Mouse (Mus musculus) lung, embryonic 14.5 days (tissue): ENCODE measurements around the gene Anxa3. TPM values are rescaled to one million over a fixed set of nuclear protein-coding genes. Genes with fewer than 3 reads are reported as not detected.

Source experiments
- ATAC-seq: fragments of 200-750 bp; cut with Nextera tagmentation; 2 replicates; pipeline ENCODE4 v1.8.0; 2017; ENCODE audit warnings: mild to moderate bottlenecking, moderate TSS enrichment, moderate library complexity; ENCODE audit not compliant: insufficient read depth
- DNase-seq: peaks from one replicate; pipeline ENCODE4 v3.0.0-alpha.2; 2015
- H3K27ac ChIP-seq: fragments of 300-500 bp; sonication (generic); 2 replicates; pipeline ENCODE4 v1.5.1; 2014; ENCODE audit warnings: low read depth, mild to moderate bottlenecking, moderate library complexity
- H3K27me3 ChIP-seq: fragments of 300-500 bp; sonication (generic); 2 replicates; pipeline ENCODE4 v1.6.1; 2014; ENCODE audit warnings: low read length, control low read depth; ENCODE audit not compliant: insufficient read depth
- H3K36me3 ChIP-seq: fragments of 300-500 bp; sonication (generic); 2 replicates; pipeline ENCODE4 v1.6.1; 2014; ENCODE audit warnings: control low read depth; ENCODE audit not compliant: insufficient read depth
- H3K4me1 ChIP-seq: fragments of 300-500 bp; sonication (generic); 2 replicates; pipeline ENCODE4 v1.6.1; 2014; ENCODE audit warnings: antibody characterized with exemption, control low read depth; ENCODE audit not compliant: insufficient read depth
- H3K4me2 ChIP-seq: fragments of 300-500 bp; sonication (generic); 2 replicates; pipeline ENCODE4 v1.6.1; 2014; ENCODE audit warnings: mild to moderate bottlenecking
- H3K4me3 ChIP-seq: fragments of 300-500 bp; sonication (generic); 2 replicates; pipeline ENCODE4 v1.5.1; 2014; ENCODE audit warnings: low read depth, low read length
- H3K9ac ChIP-seq: fragments of 300-500 bp; sonication (generic); 2 replicates; pipeline ENCODE4 v1.6.1; 2014
- H3K9me3 ChIP-seq: fragments of 300-500 bp; sonication (generic); 2 replicates; pipeline ENCODE4 v1.6.1; 2016; ENCODE audit warnings: low read depth, low read length, control low read depth
- CTCF ChIP-seq: IDR thresholded peaks from 2 replicates; pipeline ENCODE4 v1.5.1; 2016; ENCODE audit warnings: antibody characterized with exemption, low read depth
- WGBS: fragments of 180-500 bp; shearing (Covaris S2); extraction: QIAGEN DNeasy Blood & Tissue Kit; methylation state at CpG from one replicate; pipeline ENCODE4 v1.1.7; 2014; 5-methylcytosine and 5-hydroxymethylcytosine counted together
- polyA plus RNA-seq: library from polyadenylated mRNA; unstranded; fragments of >200 nt; fragmentation: Nextera tagmentation; extraction: Ambion mirVana; gene quantifications from 2 replicates; pipeline ENCODE4 v1.2.1, GENCODE M21; 2014

The Anxa3 gene
- polyA plus RNA-seq, 1 experiment from 2014 or later, result 53.0 TPM

DNA sequence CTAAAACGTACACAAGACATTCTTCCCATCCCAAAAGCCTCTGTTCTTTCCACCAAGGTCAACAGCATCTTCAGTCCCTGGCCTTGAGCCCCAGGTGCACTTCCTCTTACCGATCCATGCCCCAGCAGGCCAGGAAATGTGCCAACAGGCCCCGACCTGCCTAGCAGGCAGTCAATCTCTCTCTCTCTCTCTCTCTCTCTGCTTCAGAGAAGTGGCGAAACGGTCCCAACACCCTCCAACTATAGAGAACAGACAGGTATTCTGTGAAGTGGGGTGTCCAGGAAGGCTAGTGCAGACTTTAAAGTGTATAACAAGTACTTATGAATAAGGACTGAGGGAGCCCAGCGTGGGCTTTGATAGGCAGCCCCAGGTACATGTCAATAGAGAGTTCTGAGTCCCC is 75.8 kb downstream of the Anxa3 start:
- H3K4me1 ChIP-seq, result no peaks in the 10 kb centered on the region
- DNase-seq, result peak; percentile 35
- WGBS, result 40% methylated on average over 6 of the region's 6 CpGs
- H3K9ac ChIP-seq, result no peak overlapping the region
- H3K36me3 ChIP-seq, result no peaks in the 10 kb centered on the region
- H3K27me3 ChIP-seq, result no peaks in the 10 kb centered on the region
- H3K27ac ChIP-seq, result no peak overlapping the region
- H3K4me2 ChIP-seq, result no peak overlapping the region
- peak; percentile 81 for ATAC-seq
- H3K4me3 ChIP-seq, result no peak overlapping the region
- no peaks in the 10 kb centered on the region for H3K9me3 ChIP-seq
- TF ChIP-seq CTCF, result no peak

DNA sequence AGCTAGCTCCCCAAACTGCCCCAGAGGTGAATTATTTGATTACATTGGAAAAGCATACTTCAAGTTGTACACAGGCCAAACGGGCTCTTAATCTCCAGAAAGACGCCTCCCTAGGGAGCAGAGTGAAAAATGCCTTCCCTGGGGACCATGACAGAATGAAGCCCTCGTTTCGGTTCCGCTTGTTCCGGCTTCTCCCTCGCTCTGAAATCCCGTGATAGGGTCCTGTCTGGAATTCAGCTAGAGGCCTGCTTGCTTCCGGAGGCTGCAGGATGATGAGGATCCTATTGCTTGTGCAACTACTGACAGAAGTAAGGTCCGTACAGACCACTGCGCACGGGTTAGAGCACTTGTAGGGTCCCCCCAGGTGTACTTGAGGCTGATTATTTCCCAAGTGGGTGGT is 77.9 kb downstream of the Anxa3 start:
- 74% methylated on average over 12 of the region's 12 CpGs for WGBS
- no peak for ATAC-seq

DNA sequence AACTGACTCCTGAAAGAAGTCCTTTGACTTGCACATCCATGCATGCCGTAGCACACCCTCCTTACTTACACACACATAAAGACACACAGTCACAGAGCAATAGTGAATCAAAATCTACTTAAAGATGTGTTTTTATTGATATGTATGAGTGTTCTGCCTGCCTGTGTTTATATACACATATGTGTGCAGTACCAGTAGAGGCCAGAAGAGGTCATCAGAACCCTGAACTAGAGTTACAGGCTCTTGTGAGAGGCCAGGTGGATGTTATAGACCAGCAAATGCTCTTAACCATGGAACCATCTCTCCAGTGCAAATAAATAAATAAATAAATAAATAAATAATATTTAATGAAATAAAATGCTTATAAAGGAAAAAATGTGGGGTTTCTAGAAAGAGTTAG is 85.0 kb downstream of the Anxa3 start:
- H3K4me1 ChIP-seq, result no peaks in the 10 kb centered on the region
- DNase-seq (peak; percentile 75), ATAC-seq (no peak)
- TF ChIP-seq CTCF, result peak; percentile 59
- no peaks in the 10 kb centered on the region for H3K27me3 ChIP-seq
- H3K9me3 ChIP-seq, result peaks cover 2% of the 10 kb centered on the region; the same call in 1 of the 2 replicates
- no peak overlapping the region for H3K9ac ChIP-seq
- no peak overlapping the region for H3K4me3 ChIP-seq
- H3K27ac ChIP-seq, result no peak overlapping the region
- no peaks in the 10 kb centered on the region for H3K36me3 ChIP-seq
- no peak overlapping the region for H3K4me2 ChIP-seq
- WGBS, result 90% methylated on average over 1 of the region's 1 CpGs

More for the DNA sequence above, 77.9 kb downstream of the Anxa3 start:
- Histone ChIP-seq H3K4me3 (no peak overlapping the region), H3K4me1 (no peaks in the 10 kb centered on the region), H3K27me3 (no peaks in the 10 kb centered on the region), H3K27ac (no peak overlapping the region), H3K9me3 (no peaks in the 10 kb centered on the region), H3K36me3 (no peaks in the 10 kb centered on the region), H3K4me2 (no peak overlapping the region), H3K9ac (no peak overlapping the region)
- no peak for TF ChIP-seq CTCF
- DNase-seq, result no peak

DNA sequence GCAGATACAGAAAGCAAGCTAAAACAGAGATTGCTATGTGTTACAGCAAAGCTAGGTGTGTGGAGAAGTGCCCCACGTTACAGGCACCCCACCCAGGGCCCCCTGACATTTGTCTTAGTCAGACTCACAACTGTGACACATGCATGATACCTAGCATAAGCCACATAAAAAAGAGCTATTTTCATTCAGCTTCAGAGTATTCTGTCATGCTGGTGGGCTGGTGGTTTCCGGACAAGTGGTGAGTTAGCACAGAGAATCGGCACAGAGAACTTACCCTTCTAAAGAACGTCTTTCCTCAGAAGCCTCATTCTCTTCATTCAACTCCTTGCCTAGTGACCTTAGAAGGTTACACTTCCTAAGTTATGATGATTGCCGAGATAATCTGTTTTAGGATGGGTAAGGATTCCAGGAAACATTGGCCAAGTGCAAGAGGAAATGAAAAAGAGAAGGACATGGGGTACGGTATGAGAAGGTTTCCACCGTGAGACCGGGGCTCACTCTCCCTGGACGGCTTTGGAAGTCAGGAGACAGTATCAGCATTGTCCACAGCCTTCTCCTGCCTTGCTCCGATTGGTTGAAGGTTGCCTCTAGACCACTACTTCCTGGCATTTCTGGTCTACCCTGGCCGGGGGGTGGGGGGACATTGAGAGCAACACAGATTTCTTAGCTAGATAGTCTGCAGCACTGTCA is 85.9 kb downstream of the Anxa3 start:
- Histone ChIP-seq H3K27ac (no peak overlapping the region), H3K9ac (no peak overlapping the region), H3K9me3 (peaks cover 2% of the 10 kb centered on the region; the same call in 1 of the 2 replicates), H3K36me3 (no peaks in the 10 kb centered on the region), H3K4me2 (no peak overlapping the region), H3K4me3 (no peak overlapping the region), H3K27me3 (no peaks in the 10 kb centered on the region), H3K4me1 (no peaks in the 10 kb centered on the region)
- TF ChIP-seq CTCF, result no peak
- ATAC-seq, result no peak
- WGBS, result 92% methylated on average over 11 of the region's 11 CpGs
- no peak for DNase-seq

DNA sequence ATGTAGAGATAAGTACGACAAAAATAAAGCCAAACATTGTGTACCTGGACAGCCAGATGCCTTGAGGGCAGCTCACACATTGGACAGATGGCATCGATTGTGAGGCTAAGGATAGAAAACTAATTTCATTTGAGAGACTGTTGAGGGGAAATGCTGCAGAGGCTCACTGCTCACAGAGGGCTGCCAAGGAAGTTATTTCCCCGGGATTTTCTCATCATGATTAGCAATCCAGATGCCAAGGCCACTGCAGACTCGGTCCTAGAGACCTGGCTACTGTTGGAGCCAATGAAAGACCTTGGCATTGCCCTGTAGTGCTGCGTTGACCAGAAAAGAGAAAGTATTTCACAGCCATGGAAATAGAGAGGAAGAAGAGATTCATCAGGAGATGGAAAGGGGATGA is 87.1 kb downstream of the Anxa3 start:
- Histone ChIP-seq H3K36me3 (no peaks in the 10 kb centered on the region), H3K4me2 (no peak overlapping the region), H3K27ac (no peak overlapping the region), H3K9me3 (peaks cover 2% of the 10 kb centered on the region; the same call in 1 of the 2 replicates), H3K27me3 (no peaks in the 10 kb centered on the region), H3K4me1 (no peaks in the 10 kb centered on the region), H3K4me3 (no peak overlapping the region), H3K9ac (no peak overlapping the region)
- 67% methylated on average over 5 of the region's 5 CpGs for WGBS
- no peak for TF ChIP-seq CTCF
- DNase-seq (no peak), ATAC-seq (no peak)

DNA sequence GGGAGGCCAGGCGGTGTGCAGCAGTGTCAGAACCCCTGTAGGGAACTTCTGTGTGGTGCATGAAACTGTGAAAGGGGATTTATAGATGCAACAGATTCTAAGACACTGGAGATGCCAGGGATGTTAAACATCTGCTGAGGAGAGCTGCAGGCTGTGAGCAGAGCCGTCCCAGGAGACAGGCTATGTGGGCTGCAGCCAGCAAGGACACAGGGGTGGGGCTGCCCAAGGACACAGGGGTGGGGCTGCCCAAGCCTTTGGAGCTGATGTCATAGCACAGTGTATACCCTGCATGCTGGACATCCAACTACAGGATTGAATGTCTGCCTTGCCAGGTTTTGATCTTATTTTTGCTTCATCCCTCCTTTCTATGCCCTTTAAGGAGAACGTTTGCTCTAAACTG is 88.0 kb downstream of the Anxa3 start:
- 49% methylated on average over 3 of the region's 3 CpGs for WGBS
- DNase-seq, result peak; percentile 61
- H3K27me3 ChIP-seq, result no peaks in the 10 kb centered on the region

DNA sequence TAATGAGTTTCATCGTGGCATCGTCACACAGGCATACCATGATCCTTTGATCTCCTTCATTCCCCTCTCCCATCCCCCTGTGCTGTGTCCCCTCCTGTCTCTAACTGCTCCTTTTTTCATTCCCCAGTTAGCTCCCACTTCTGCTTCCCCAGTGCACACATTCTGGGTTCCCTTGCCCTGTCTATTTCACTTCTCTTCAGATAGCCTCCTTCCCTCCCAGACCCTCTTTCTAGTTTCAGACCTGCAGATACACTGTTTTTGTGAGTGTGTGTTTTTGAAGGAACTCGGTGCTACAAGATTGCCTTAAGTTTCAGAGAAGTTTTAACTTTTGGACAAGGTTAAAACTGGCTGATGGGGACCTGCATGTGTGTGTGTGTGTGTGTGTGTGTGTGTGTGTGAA is 88.5 kb downstream of the Anxa3 start:
- WGBS, result 65% methylated on average over 3 of the region's 3 CpGs
- peaks cover 2% of the 10 kb centered on the region; the same call in 1 of the 2 replicates for H3K9me3 ChIP-seq
- TF ChIP-seq CTCF, result no peak
- no peaks in the 10 kb centered on the region for H3K36me3 ChIP-seq
- H3K4me3 ChIP-seq, result no peak overlapping the region
- H3K27me3 ChIP-seq, result no peaks in the 10 kb centered on the region
- no peak overlapping the region for H3K4me2 ChIP-seq
- H3K4me1 ChIP-seq, result no peaks in the 10 kb centered on the region
- DNase-seq (no peak), ATAC-seq (no peak)
- H3K9ac ChIP-seq, result no peak overlapping the region
- H3K27ac ChIP-seq, result no peak overlapping the region

More for the DNA sequence above, 88.0 kb downstream of the Anxa3 start:
- Histone ChIP-seq H3K4me2 (no peak overlapping the region), H3K9me3 (peaks cover 2% of the 10 kb centered on the region; the same call in 1 of the 2 replicates), H3K36me3 (no peaks in the 10 kb centered on the region), H3K4me3 (no peak overlapping the region), H3K4me1 (no peaks in the 10 kb centered on the region), H3K27ac (no peak overlapping the region), H3K9ac (no peak overlapping the region)
- TF ChIP-seq CTCF, result no peak
- peak; percentile 88; the same call in 1 of the 2 replicates for ATAC-seq
